Mouse (Mus musculus): ENCODE results near the gene Btla. TPM values are rescaled to one million over a fixed set of nuclear protein-coding genes. Genes with fewer than 3 reads are reported as not detected.

Gene Btla
- 0.10 TPM in 1 of 2 replicates, not detected in the other for polyA plus RNA-seq (2016; fragmentation: Nextera tagmentation; extraction: Ambion mirVana)

- Histone ChIP-seq H3K4me1 (no peaks in the 10 kb centered on the region), H3K36me3 (no peaks in the 10 kb centered on the region), H3K4me3 (no peak within 1 kb of the TSS), H3K27me3 (ENCODE audit: low read depth, poor library complexity, severe bottlenecking) (no peaks in the 10 kb centered on the region), H3K9me3 (replicated peaks) (no peaks in the 10 kb centered on the region), H3K27ac (no peak within 1 kb of the TSS)
- no peak for DNase-seq (ENCODE audit: low spot score)
- 51% methylated on average over 10 of the region's 10 CpGs for WGBS
Observed at GRCm38 (mm10) chr16:45223648-45224388, at the start of gene Btla. Gene Btla, plus strand, starts transcription at chr16:45224315.

DNA sequence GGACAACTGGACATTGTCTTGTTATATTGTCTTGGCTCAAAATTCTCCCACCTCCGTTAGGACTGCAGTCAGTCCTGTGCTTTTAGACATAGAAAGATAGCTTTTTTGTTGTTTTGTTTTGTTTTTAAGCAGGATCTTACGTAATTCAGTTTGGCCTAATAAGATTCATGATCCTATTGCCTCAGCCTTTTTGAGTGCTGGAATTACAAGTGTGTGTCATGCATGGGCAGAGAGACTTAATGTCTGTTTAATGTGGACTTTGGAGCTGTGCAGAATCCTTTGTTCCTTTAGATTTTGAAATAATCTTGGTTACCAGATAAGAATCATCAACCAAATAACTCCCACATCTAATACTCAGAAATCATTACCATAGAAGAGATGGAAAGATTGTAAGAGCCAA, 45.6 kb upstream of the Btla start:
- 94% methylated on average over 2 of the region's 2 CpGs for WGBS
- Histone ChIP-seq H3K27me3 (ENCODE audit: low read depth, poor library complexity, severe bottlenecking) (no peaks in the 10 kb centered on the region), H3K4me1 (no peaks in the 10 kb centered on the region), H3K4me3 (no peak overlapping the region), H3K36me3 (peaks cover 13% of the 10 kb centered on the region), H3K9me3 (replicated peaks) (no peaks in the 10 kb centered on the region), H3K27ac (no peak overlapping the region)
- no peak for DNase-seq (ENCODE audit: low spot score)

- no peak overlapping the region for H3K27ac ChIP-seq
- H3K36me3 ChIP-seq, result peaks cover 19% of the 10 kb centered on the region
- no peak for DNase-seq (ENCODE audit: low spot score)
- H3K27me3 ChIP-seq (ENCODE audit: low read depth, poor library complexity, severe bottlenecking), result no peaks in the 10 kb centered on the region
- H3K4me3 ChIP-seq, result no peak overlapping the region
- H3K4me1 ChIP-seq, result no peaks in the 10 kb centered on the region
- no peaks in the 10 kb centered on the region for H3K9me3 ChIP-seq (replicated peaks)
- 93% methylated on average over 5 of the region's 5 CpGs for WGBS
Observed at GRCm38 (mm10) chr16:45181824-45182223, 42.3 kb upstream of the Btla start.

DNA sequence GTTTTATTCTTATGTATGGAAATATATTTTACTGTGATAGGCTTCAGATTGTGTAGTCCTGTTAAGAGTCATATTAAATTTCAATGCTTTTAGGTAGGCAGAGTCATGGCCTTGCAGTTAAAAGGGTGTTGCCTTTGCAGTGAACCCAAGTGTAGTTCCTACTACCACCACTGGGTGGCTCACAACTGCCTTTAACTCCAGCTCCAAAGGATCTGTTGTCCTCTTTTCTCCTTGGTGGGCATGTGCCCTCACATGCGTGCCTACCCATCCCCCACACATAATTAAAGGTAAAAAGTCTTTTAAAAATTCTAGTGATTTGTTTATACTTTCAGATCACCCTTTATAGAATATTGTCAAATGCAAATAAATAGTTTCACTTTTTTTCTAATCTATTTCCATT, 31.5 kb upstream of the Btla start:
- Histone ChIP-seq H3K4me1 (no peaks in the 10 kb centered on the region), H3K4me3 (no peak overlapping the region), H3K36me3 (peaks cover 3% of the 10 kb centered on the region; the same call in 1 of the 2 replicates), H3K9me3 (replicated peaks) (no peaks in the 10 kb centered on the region), H3K27ac (no peak overlapping the region), H3K27me3 (ENCODE audit: low read depth, poor library complexity, severe bottlenecking) (no peaks in the 10 kb centered on the region)
- DNase-seq (ENCODE audit: low spot score), result peak; percentile 72
- 6% methylated on average over 1 of the region's 1 CpGs for WGBS

DNA sequence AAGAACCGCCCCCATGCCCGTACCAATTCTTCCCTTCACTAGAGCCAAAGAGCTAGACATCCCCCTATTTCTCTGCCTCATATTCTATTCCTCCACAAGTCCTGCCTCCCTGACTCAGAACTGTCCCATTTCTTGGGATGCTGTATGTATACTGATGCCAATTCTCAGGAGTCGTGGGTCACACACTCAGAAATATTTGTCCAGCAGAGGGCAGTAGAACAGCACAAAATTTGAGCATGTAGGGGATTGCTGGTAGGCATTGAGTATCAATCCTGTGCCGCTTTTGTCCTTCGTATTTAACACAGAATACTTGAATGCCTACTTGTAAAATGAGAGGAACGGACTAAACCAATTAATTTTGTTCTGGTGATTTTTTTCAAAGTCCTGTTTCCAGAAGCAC, 27.3 kb upstream of the Btla start:
- no peaks in the 10 kb centered on the region for H3K4me1 ChIP-seq
- H3K36me3 ChIP-seq, result no peaks in the 10 kb centered on the region
- peak; percentile 45 for DNase-seq (ENCODE audit: low spot score)
- H3K4me3 ChIP-seq, result no peak overlapping the region
- H3K9me3 ChIP-seq (replicated peaks), result no peaks in the 10 kb centered on the region
- H3K27ac ChIP-seq, result no peak overlapping the region
- 36% methylated on average over 6 of the region's 6 CpGs for WGBS
- H3K27me3 ChIP-seq (ENCODE audit: low read depth, poor library complexity, severe bottlenecking), result no peaks in the 10 kb centered on the region

DNA sequence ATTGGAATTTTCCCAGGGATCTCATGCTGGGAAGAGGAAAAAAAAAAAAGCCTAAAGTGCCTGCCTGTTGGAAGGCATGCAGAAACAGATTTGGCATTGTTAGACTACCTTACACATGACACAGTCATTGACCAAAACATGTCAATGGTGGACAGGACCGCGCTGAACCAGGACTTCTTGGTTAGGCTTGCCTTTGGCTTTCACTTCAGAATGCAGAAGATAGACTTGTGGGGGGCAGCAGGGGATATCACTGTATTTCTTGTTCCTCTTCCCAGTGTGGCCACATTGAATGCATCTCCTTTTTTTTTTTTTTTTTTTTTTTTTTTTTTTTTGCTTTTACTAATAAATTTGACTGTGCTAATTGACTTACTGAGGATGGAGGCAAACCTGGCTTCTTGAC, 22.7 kb upstream of the Btla start:
- no peak for DNase-seq (ENCODE audit: low spot score)
- Histone ChIP-seq H3K9me3 (replicated peaks) (no peaks in the 10 kb centered on the region), H3K4me1 (no peaks in the 10 kb centered on the region), H3K27me3 (ENCODE audit: low read depth, poor library complexity, severe bottlenecking) (no peaks in the 10 kb centered on the region), H3K27ac (no peak overlapping the region), H3K36me3 (no peaks in the 10 kb centered on the region), H3K4me3 (no peak overlapping the region)
- WGBS, result 94% methylated on average over 2 of the region's 2 CpGs

DNA sequence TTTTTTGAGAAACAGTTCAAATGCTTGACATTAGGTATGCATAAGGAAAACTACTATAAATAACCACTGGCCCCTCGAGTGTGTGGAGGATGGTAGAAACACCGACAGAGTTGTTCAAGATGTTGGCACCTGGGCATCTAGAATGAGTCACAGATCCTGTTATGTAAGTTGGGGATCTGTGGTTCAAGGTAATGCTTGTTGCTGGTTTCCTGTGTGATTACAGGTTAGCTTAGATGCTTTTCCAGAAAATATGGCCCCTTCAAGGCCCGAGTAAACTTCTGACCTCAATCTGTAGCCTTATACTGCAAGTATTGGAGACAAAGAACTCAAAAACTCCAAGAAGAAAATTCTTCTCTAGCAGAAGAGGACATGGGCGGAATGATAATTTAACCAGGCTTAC, 19.7 kb upstream of the Btla start:
- no peak overlapping the region for H3K4me3 ChIP-seq
- 87% methylated on average over 4 of the region's 4 CpGs for WGBS
- H3K4me1 ChIP-seq, result no peaks in the 10 kb centered on the region
- DNase-seq (ENCODE audit: low spot score), result no peak
- H3K27ac ChIP-seq, result no peak overlapping the region
- no peaks in the 10 kb centered on the region for H3K36me3 ChIP-seq
- H3K27me3 ChIP-seq (ENCODE audit: low read depth, poor library complexity, severe bottlenecking), result no peaks in the 10 kb centered on the region
- H3K9me3 ChIP-seq (replicated peaks), result no peaks in the 10 kb centered on the region

DNA sequence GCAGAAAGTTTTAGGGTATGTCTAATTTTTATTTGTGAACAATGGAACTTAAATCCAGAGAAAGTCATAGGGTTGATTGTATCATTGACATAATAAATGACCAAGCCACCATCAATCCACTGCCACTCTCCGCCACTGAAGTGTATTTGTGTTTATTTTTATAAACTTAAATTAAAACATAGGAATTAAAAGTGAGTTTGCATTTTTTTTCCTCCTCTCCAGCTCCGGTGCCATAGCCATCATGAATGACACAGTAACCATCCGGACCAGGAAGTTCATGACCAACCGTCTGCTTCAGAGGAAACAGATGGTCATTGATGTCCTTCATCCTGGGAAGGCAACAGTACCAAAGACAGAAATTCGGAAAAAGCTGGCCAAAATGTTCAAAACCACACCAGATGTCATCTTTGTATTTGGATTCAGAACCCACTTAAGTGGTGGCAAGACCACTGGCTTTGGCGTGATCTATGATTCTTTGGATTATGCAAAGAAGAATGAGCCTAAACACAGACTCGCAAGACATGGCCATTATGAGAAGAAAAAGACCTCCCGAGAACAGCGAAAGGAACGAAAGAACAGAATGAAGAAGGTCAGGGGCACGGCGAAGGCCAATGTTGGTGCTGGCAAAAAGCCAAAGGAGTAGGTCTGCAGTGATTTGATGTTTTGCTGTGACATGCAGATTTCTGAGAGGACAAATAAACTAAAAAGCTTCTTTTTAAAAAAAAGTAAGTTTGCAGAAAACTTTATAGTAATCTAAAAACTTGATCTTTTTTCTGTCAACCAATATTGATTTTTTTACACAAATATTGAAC, 19.1 kb upstream of the Btla start:
- H3K9me3 ChIP-seq (replicated peaks), result no peaks in the 10 kb centered on the region
- H3K36me3 ChIP-seq, result no peaks in the 10 kb centered on the region
- no peak overlapping the region for H3K4me3 ChIP-seq
- no peaks in the 10 kb centered on the region for H3K4me1 ChIP-seq
- no peak for DNase-seq (ENCODE audit: low spot score)
- no peaks in the 10 kb centered on the region for H3K27me3 ChIP-seq (ENCODE audit: low read depth, poor library complexity, severe bottlenecking)
- 94% methylated on average over 12 of the region's 12 CpGs for WGBS
- no peak overlapping the region for H3K27ac ChIP-seq

GRCm38 (mm10) chr16:45222016-45222415, 2.1 kb upstream of the Btla start:
- Histone ChIP-seq H3K4me3 (no peak overlapping the region), H3K27me3 (ENCODE audit: low read depth, poor library complexity, severe bottlenecking) (no peaks in the 10 kb centered on the region), H3K4me1 (no peaks in the 10 kb centered on the region), H3K27ac (no peak overlapping the region), H3K9me3 (replicated peaks) (no peaks in the 10 kb centered on the region), H3K36me3 (no peaks in the 10 kb centered on the region)
- DNase-seq (ENCODE audit: low spot score), result no peak
- 84% methylated on average over 2 of the region's 2 CpGs for WGBS

DNA sequence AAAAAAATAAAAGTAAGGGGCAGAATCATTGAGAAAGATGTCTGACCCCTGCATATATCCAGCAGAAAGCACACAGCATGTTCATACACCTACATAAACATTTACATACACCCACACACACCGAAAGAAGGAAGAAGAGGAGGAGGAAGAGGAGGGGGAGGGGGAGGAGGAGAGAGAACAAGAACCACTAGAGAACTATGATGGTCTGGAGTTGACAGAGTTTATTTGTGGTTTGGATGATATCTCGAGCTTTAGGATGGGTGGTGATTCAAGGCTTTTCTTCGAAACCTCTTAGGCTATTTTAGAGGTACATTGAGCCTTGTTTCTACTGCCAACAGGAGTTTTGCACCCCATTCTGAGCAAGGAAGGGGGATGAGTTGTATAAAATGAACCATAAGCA, 1.3 kb upstream of the Btla start:
- H3K36me3 ChIP-seq, result no peaks in the 10 kb centered on the region
- H3K9me3 ChIP-seq (replicated peaks), result no peaks in the 10 kb centered on the region
- 90% methylated on average over 3 of the region's 3 CpGs for WGBS
- H3K4me3 ChIP-seq, result no peak overlapping the region
- no peak for DNase-seq (ENCODE audit: low spot score)
- no peaks in the 10 kb centered on the region for H3K4me1 ChIP-seq
- H3K27ac ChIP-seq, result no peak overlapping the region
- no peaks in the 10 kb centered on the region for H3K27me3 ChIP-seq (ENCODE audit: low read depth, poor library complexity, severe bottlenecking)

DNA sequence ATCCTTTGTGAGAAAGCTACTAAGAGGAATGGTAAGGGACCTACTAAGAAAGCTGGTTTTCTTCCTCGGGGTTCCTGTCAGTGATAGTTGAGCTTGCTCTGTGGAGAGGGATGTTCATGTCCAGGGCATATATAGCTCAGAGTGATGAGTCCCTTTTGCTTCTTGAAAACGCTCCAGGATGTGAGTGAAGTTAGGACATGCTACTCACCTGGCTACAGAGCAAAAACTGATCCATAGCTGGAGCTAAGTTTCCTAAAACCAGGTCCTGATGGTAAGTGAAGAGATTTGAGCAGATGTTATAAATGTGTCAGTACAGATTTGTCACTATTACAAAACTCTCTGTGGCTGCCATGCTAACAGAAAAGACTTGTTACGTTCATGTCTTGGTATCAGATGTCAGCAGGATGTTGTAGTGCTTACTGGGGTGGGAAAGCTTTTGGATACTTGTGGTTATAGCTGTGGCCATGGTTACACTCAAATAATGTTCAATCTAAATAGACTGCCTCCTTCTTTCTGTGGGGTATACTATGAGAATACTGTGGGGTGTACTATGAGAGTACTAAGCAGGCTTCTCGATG, 405 bp downstream of the Btla start:
- Histone ChIP-seq H3K36me3 (no peaks in the 10 kb centered on the region), H3K27ac (no peak overlapping the region), H3K27me3 (ENCODE audit: low read depth, poor library complexity, severe bottlenecking) (no peaks in the 10 kb centered on the region), H3K9me3 (replicated peaks) (no peaks in the 10 kb centered on the region), H3K4me3 (no peak overlapping the region), H3K4me1 (no peaks in the 10 kb centered on the region)
- DNase-seq (ENCODE audit: low spot score), result no peak
- 73% methylated on average over 4 of the region's 4 CpGs for WGBS

DNA sequence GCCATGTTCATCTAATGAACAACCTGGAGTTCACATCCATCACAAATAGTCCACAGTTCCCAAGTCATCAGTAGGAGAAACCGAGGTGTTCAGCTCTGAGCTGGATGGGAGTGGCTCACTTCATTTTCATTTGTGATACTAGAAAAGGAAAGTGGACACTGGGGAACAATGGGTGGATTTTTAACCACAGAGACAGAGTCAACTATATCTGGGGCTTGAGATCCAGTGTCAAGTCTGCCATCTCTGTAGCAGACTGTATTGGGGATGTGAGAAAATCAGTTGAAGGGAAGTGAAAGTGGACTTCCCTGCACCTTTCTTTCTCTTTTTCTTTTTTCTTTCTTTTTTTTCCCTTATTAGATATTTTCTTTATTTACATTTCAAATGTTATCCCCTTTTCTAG, 2.9 kb downstream of the Btla start:
- Histone ChIP-seq H3K4me1 (no peaks in the 10 kb centered on the region), H3K9me3 (replicated peaks) (no peaks in the 10 kb centered on the region), H3K27me3 (ENCODE audit: low read depth, poor library complexity, severe bottlenecking) (no peaks in the 10 kb centered on the region), H3K4me3 (no peak overlapping the region), H3K27ac (no peak overlapping the region), H3K36me3 (no peaks in the 10 kb centered on the region)
- WGBS, result 83% methylated on average over 1 of the region's 1 CpGs
- DNase-seq (ENCODE audit: low spot score), result no peak

DNA sequence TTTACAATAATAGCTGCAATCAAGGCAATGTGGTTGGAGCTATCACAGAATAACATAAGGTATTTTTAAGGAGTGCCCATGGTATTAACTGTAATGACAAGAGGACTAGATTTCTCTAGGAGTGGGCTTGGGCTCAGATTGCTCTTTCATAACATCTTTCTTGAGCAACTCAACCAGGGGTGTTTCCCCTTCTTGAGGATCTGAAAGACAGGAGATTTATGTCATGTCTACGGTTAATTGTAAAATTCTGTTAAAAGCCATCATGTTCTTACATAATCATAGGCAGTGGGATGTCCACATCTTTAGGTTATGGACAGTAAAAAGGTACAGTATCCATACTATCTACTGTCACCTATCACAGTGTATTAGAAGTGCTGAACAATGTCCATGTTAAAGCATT, 7.2 kb downstream of the Btla start:
- no peaks in the 10 kb centered on the region for H3K27me3 ChIP-seq (ENCODE audit: low read depth, poor library complexity, severe bottlenecking)
- H3K36me3 ChIP-seq, result no peaks in the 10 kb centered on the region
- H3K27ac ChIP-seq, result no peak overlapping the region
- no peaks in the 10 kb centered on the region for H3K9me3 ChIP-seq (replicated peaks)
- 93% methylated on average over 1 of the region's 1 CpGs for WGBS
- no peak overlapping the region for H3K4me3 ChIP-seq
- no peak for DNase-seq (ENCODE audit: low spot score)
- H3K4me1 ChIP-seq, result no peaks in the 10 kb centered on the region

Measured in limb, embryonic 10.5 days (tissue).